Mouse (Mus musculus): ENCODE results near the gene Sec22b. TPM values are rescaled to one million over a fixed set of nuclear protein-coding genes. Genes with fewer than 3 reads are reported as not detected.

Sec22b gene
- 146 and 151 TPM in 2 replicates for polyA plus RNA-seq (2014; fragmentation: Nextera tagmentation; extraction: Ambion mirVana)

DNA sequence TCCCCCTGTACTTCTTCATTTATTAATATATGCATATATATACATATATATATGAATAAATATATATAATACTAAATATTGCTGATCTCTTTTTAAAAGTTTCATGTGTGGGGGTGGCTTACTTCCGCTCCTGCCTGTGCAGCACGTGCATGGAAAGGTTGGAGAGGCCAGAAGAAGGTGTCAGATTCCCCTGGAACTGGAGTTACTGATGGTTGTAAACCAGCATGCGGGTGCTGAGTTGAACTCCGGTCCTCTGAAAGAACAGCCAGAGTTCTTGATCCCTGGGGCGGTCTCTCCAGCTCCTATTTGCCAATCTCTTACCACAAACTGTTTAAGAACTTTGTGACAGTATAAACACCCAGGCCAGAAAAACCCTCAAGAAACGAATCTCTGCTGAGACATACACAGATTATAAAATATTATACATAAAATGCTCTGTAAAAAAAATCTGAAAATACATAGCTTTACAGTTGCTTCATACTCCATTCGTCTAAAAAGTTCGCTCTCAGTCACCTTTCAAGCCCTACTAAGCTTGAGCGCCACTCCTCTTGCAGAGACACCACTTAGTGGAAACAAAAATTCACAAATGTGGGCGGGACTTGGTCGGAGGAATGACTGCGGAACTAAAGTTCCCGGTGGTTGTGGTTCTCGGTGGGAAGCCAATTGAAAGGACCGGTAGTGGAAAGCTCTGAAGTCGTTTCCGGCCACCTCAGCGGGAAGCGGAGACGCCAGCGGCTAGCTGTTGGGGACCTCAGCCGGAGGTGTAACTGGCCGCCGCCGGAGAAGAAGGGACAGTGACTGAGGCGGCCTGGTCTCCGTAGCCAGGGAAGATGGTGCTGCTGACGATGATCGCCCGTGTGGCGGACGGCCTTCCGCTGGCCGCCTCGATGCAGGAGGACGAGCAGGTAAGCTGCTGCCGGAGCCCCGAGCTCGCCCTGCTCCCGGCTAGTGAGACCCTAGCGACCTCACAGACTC lies at the start of gene Sec22b:
Gene Sec22b, plus strand, starts transcription at position 675 of the 975 bp plus-strand sequence.
- peak within 1 kb of the TSS; percentile 81 for H3K4me2 ChIP-seq
- H3K27me3 ChIP-seq (ENCODE audit: control insufficient read depth, insufficient read depth, low read length) = no peaks in the 10 kb centered on the region
- peak within 1 kb of the TSS; percentile 94 for H3K9ac ChIP-seq (ENCODE audit: low read depth, low read length)
- 5% methylated on average over 41 of the region's 41 CpGs for WGBS (ENCODE audit: insufficient replicate concordance)
- H3K4me1 ChIP-seq (ENCODE audit: control insufficient read depth, insufficient read depth, low read length) = peaks cover 7% of the 10 kb centered on the region; the same call in 1 of the 2 replicates
- H3K27ac ChIP-seq (ENCODE audit: low read depth, low read length) = peak within 1 kb of the TSS; percentile 50; the same call in 1 of the 2 replicates
- H3K36me3 ChIP-seq (ENCODE audit: control insufficient read depth, insufficient read depth, low read length) = no peaks in the 10 kb centered on the region
- peak; percentile 77 for ATAC-seq (replicated peaks; ENCODE audit: insufficient number of reproducible peaks, low FRiP score, low TSS enrichment)
- H3K9me3 ChIP-seq (replicated peaks; ENCODE audit: control insufficient read depth, low read length) = no peaks in the 10 kb centered on the region
- peak within 1 kb of the TSS; percentile 96 for H3K4me3 ChIP-seq (ENCODE audit: low read depth, low read length)

DNA sequence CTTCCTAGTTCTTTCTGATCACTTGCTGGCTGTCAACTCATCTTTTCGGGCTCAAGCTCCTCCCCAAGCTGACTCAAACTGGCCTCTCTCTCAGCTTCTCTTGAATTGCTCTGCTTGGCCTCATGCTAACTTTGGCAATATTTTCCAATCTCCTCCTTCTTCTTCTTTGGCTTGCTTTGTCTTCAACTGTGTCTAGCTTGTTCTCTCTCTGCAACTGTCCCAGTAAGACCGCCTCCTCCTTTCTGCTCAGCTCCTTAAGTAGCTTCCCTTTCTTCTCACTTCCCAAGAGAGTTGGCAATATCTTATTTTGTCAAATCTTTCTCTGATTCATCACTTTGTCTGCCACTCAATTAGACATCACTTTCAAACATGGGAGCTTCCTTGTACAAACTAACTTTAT lies 49.2 kb upstream of the Sec22b start:
- Histone ChIP-seq H3K27ac (ENCODE audit: low read depth, low read length) (no peak overlapping the region), H3K9me3 (replicated peaks; ENCODE audit: control insufficient read depth, low read length) (no peaks in the 10 kb centered on the region), H3K4me1 (ENCODE audit: control insufficient read depth, insufficient read depth, low read length) (no peaks in the 10 kb centered on the region), H3K36me3 (ENCODE audit: control insufficient read depth, insufficient read depth, low read length) (no peaks in the 10 kb centered on the region), H3K4me2 (no peak overlapping the region), H3K9ac (ENCODE audit: low read depth, low read length) (no peak overlapping the region), H3K27me3 (ENCODE audit: control insufficient read depth, insufficient read depth, low read length) (no peaks in the 10 kb centered on the region), H3K4me3 (ENCODE audit: low read depth, low read length) (no peak overlapping the region)
- ATAC-seq (replicated peaks; ENCODE audit: insufficient number of reproducible peaks, low FRiP score, low TSS enrichment) = no peak
- WGBS (ENCODE audit: insufficient replicate concordance) = 84% methylated on average over 2 of the region's 2 CpGs

DNA sequence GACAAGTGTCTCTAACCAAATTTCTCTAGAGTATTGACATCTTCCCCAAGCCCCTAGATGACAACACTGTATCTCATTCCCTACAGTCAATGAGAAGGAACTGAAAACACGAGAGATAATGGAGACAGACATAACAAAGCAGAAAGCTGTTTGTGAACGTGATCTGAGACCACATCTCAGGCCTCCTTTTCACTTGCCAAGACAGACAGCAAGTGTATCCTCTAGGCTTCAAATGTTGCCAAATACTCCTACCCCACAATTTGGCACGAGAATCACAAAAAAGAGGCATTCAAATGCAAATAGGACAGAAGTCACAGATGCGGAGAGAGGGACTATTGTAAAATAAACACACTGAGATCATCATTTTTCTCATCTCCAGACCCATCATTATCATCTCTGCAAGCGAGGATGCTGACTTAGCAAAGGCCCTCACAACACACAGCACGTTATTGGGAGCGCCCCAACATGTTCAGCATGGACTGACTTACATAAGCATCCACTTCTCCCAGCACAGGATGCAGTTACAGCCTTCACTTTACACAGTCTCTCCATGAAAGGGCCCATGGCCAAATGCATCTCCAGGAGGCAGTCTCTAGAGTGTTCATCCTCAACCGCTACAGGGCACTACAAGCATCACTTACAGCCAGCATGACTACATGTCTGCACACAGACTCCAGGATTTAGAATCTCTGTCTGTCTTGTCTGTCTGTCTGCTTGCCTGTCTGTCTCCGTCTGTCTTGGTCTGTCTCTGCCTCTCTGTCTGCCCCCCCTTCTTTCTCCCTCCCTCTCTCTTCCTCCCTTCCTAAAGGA lies 46.2 kb upstream of the Sec22b start:
- H3K9ac ChIP-seq (ENCODE audit: low read depth, low read length) = no peak overlapping the region
- H3K36me3 ChIP-seq (ENCODE audit: control insufficient read depth, insufficient read depth, low read length) = no peaks in the 10 kb centered on the region
- H3K4me2 ChIP-seq = no peak overlapping the region
- H3K4me1 ChIP-seq (ENCODE audit: control insufficient read depth, insufficient read depth, low read length) = no peaks in the 10 kb centered on the region
- H3K27ac ChIP-seq (ENCODE audit: low read depth, low read length) = no peak overlapping the region
- no peak for ATAC-seq (replicated peaks; ENCODE audit: insufficient number of reproducible peaks, low FRiP score, low TSS enrichment)
- no peaks in the 10 kb centered on the region for H3K9me3 ChIP-seq (replicated peaks; ENCODE audit: control insufficient read depth, low read length)
- 76% methylated on average over 9 of the region's 9 CpGs for WGBS (ENCODE audit: insufficient replicate concordance)
- no peak overlapping the region for H3K4me3 ChIP-seq (ENCODE audit: low read depth, low read length)
- H3K27me3 ChIP-seq (ENCODE audit: control insufficient read depth, insufficient read depth, low read length) = no peaks in the 10 kb centered on the region

DNA sequence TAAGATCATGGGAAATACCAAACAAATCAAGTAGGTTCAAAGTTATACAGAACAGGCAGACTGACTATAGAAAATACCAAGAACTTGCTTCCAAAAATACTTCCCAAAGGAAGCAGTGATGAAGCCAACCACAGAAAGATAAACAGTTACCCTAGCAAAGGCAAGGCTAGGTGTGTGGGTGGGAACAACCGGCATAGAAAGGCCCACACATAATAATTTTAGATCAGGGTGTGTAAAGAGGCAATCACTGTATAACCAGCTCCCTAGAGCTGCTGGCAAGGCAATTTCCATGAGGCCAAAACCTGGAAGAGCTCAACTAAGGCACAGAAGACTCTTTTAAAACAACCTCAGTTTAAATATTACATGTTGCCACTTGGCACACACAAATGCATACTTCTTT lies 41.6 kb upstream of the Sec22b start:
- H3K36me3 ChIP-seq (ENCODE audit: control insufficient read depth, insufficient read depth, low read length) = no peaks in the 10 kb centered on the region
- no peak overlapping the region for H3K27ac ChIP-seq (ENCODE audit: low read depth, low read length)
- no peak overlapping the region for H3K9ac ChIP-seq (ENCODE audit: low read depth, low read length)
- H3K4me1 ChIP-seq (ENCODE audit: control insufficient read depth, insufficient read depth, low read length) = no peaks in the 10 kb centered on the region
- H3K4me3 ChIP-seq (ENCODE audit: low read depth, low read length) = no peak overlapping the region
- ATAC-seq (replicated peaks; ENCODE audit: insufficient number of reproducible peaks, low FRiP score, low TSS enrichment) = no peak
- H3K9me3 ChIP-seq (replicated peaks; ENCODE audit: control insufficient read depth, low read length) = no peaks in the 10 kb centered on the region
- H3K27me3 ChIP-seq (ENCODE audit: control insufficient read depth, insufficient read depth, low read length) = no peaks in the 10 kb centered on the region
- no peak overlapping the region for H3K4me2 ChIP-seq
- whole genome bisulfite sequencing (ENCODE audit: insufficient replicate concordance) = 59% methylated on average over 1 of the region's 1 CpGs

DNA sequence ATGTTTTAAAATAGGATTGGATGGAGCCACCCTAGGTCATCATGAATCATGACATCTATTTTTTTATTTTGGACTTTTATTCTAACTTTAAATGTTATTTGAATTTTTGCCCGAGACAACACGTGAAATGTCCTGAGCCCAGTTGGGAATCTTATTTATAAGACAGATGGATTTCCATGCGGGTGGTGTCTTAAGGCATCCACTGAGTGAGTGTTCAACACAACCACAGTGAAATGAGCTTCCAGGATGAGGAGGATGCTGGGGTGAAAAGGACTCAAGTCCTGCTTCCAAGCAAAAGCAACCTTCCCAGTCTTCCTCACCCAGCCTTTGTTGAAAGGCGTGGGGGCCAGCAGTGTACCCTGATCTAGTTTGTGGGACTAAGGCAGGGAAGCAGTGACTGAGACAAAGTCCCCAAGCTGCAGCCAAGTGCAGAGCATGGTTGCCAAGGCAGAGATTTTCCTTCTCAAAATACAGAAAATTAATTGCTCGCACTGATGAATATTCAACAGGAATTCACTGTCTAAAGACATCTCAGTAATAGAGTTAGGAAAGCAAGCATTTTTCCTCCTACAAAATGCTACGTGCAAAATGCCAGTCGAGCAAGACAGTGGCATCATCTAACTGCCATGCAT lies 40.1 kb upstream of the Sec22b start:
- Histone ChIP-seq H3K4me2 (no peak overlapping the region), H3K9ac (ENCODE audit: low read depth, low read length) (no peak overlapping the region), H3K36me3 (ENCODE audit: control insufficient read depth, insufficient read depth, low read length) (no peaks in the 10 kb centered on the region), H3K4me1 (ENCODE audit: control insufficient read depth, insufficient read depth, low read length) (no peaks in the 10 kb centered on the region; the same call in 1 of the 2 replicates), H3K4me3 (ENCODE audit: low read depth, low read length) (no peak overlapping the region), H3K9me3 (replicated peaks; ENCODE audit: control insufficient read depth, low read length) (no peaks in the 10 kb centered on the region), H3K27ac (ENCODE audit: low read depth, low read length) (no peak overlapping the region), H3K27me3 (ENCODE audit: control insufficient read depth, insufficient read depth, low read length) (no peaks in the 10 kb centered on the region)
- WGBS (ENCODE audit: insufficient replicate concordance) = 86% methylated on average over 7 of the region's 7 CpGs
- no peak for ATAC-seq (replicated peaks; ENCODE audit: insufficient number of reproducible peaks, low FRiP score, low TSS enrichment)

DNA sequence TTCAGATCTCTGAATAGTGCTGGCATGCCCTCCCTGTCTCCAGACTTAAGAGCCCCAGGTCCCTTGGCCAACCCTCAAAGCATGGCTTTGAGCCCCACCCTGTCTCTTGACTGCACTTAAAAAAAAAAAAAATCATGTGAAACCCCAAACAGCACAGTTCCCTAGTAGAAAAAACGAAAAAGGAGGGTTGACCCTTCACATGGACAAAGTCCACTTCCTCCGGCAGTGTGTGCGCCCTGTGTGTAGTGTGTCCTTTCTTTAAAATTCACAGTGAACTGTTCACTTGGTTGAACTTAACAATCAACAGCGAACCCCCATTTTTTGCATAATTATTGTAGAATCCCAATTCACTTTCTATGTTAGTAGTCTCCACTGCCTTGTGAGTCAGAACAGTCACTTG lies 34.3 kb upstream of the Sec22b start:
- Histone ChIP-seq H3K27me3 (ENCODE audit: control insufficient read depth, insufficient read depth, low read length) (no peaks in the 10 kb centered on the region), H3K36me3 (ENCODE audit: control insufficient read depth, insufficient read depth, low read length) (no peaks in the 10 kb centered on the region), H3K4me2 (peak overlapping the region; percentile 85), H3K27ac (ENCODE audit: low read depth, low read length) (no peak overlapping the region), H3K9ac (ENCODE audit: low read depth, low read length) (peak overlapping the region; percentile 82), H3K4me3 (ENCODE audit: low read depth, low read length) (peak overlapping the region; percentile 78), H3K4me1 (ENCODE audit: control insufficient read depth, insufficient read depth, low read length) (peaks cover 10% of the 10 kb centered on the region), H3K9me3 (replicated peaks; ENCODE audit: control insufficient read depth, low read length) (no peaks in the 10 kb centered on the region)
- WGBS (ENCODE audit: insufficient replicate concordance) = 66% methylated on average over 4 of the region's 4 CpGs
- ATAC-seq (replicated peaks; ENCODE audit: insufficient number of reproducible peaks, low FRiP score, low TSS enrichment) = no peak

DNA sequence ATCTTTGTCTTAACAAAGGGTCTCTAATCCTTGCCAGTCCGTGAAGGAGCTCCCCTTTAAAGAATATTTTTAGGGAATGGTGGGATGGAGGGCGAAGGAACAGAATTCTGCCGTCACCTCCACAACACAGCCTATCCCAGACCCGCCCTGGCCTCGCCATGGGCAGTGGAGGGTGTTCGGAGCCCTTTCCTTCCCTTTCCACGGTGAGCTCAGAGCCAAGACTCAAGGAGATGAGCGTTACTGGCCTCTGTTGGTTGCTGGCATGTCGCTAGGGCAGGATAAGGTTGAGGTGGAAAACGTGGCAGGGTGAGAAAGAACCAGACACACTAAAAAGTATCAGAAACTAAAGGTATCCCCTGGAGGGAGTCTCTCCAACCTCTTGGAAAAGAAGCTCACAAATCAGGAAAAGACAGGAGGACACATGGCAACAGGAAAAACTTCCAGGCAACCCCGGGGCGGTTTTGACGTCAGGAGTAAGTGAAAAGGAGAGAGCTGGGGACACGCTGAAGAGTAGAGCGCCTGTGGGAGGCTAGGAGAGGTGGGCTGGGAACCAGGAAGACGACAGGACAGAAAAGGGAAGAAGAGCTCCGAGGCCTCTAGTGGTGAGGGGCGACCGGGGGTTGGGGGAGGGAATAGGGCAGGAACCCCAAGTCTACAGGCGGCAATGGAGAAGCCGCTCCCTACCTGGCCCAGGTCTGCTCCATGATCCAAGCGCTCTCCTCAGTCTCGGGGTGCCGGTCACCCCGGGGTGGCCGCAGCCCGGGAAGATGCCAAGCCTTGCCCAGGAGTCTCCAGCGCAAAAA lies 33.6 kb upstream of the Sec22b start:
- peaks cover 10% of the 10 kb centered on the region for H3K4me1 ChIP-seq (ENCODE audit: control insufficient read depth, insufficient read depth, low read length)
- H3K4me3 ChIP-seq (ENCODE audit: low read depth, low read length) = peak overlapping the region; percentile 78
- no peaks in the 10 kb centered on the region for H3K27me3 ChIP-seq (ENCODE audit: control insufficient read depth, insufficient read depth, low read length)
- whole genome bisulfite sequencing (ENCODE audit: insufficient replicate concordance) = 4% methylated on average over 28 of the region's 28 CpGs
- H3K36me3 ChIP-seq (ENCODE audit: control insufficient read depth, insufficient read depth, low read length) = no peaks in the 10 kb centered on the region
- peak overlapping the region; percentile 85 for H3K4me2 ChIP-seq
- peak; percentile 69 for ATAC-seq (replicated peaks; ENCODE audit: insufficient number of reproducible peaks, low FRiP score, low TSS enrichment)
- H3K27ac ChIP-seq (ENCODE audit: low read depth, low read length) = peak overlapping the region; percentile 88
- no peaks in the 10 kb centered on the region for H3K9me3 ChIP-seq (replicated peaks; ENCODE audit: control insufficient read depth, low read length)
- peak overlapping the region; percentile 82 for H3K9ac ChIP-seq (ENCODE audit: low read depth, low read length)

Data from heart, embryonic 11.5 days (tissue).